Mouse (Mus musculus) spleen, adult 2 months (tissue): Measurements from ENCODE around the gene Mgrn1. TPM values are rescaled to one million over a fixed set of nuclear protein-coding genes. Genes with fewer than 3 reads are reported as not detected.

Experiments used
- DNase-seq, 2 experiments: peaks; one replicate each; pipeline versions ENCODE4 v3.0.0 to v3.0.0-alpha.2; 2012 to 2021; ENCODE audit warnings: low spot score in 2 of 2, low read depth in 1 of 2
- H3K27ac ChIP-seq: fragments of 200-500 bp; 2 replicates; pipeline ENCODE4 v1.5.1; 2012; ENCODE audit warnings: low read length, inconsistent platforms; ENCODE audit not compliant: insufficient read depth
- H3K27me3 ChIP-seq: fragments of 200-500 bp; 2 replicates; pipeline ENCODE4 v1.6.1; 2012; ENCODE audit warnings: mild to moderate bottlenecking, moderate library complexity, low read length, inconsistent platforms; ENCODE audit not compliant: control insufficient read depth, insufficient read depth
- H3K36me3 ChIP-seq: fragments of 200-500 bp; 2 replicates; pipeline ENCODE4 v1.6.1; 2012; ENCODE audit warnings: mild to moderate bottlenecking, low read length, inconsistent platforms; ENCODE audit not compliant: control insufficient read depth, insufficient read depth
- H3K4me1 ChIP-seq: fragments of 200-500 bp; 2 replicates; pipeline ENCODE4 v1.6.1; 2011; ENCODE audit warnings: inconsistent platforms; ENCODE audit not compliant: control insufficient read depth, insufficient read depth, insufficient read length
- H3K4me3 ChIP-seq: fragments of 200-500 bp; 2 replicates; pipeline ENCODE4 v1.5.1; 2011; ENCODE audit warnings: mild to moderate bottlenecking, inconsistent platforms; ENCODE audit not compliant: insufficient read depth, insufficient read length; ENCODE audit errors: extremely low read depth
- CTCF ChIP-seq: fragments of 200-500 bp; IDR thresholded peaks from 2 replicates; pipeline ENCODE4 v1.5.1; 2011; ENCODE audit warnings: mild to moderate bottlenecking, inconsistent platforms; ENCODE audit not compliant: insufficient read depth, insufficient read length, insufficient replicate concordance; ENCODE audit errors: extremely low read depth
- POLR2A ChIP-seq: fragments of 200-500 bp; IDR thresholded peaks from 2 replicates; pipeline ENCODE4 v1.6.1; 2011; ENCODE audit warnings: low read depth, low read length, inconsistent platforms
- WGBS: fragments of 180-500 bp; shearing (Covaris S2); methylation state at CpG from one replicate; pipeline ENCODE4 v1.1.7; 2018; 5-methylcytosine and 5-hydroxymethylcytosine counted together
- polyA plus RNA-seq: library from polyadenylated mRNA; depleted of rRNA; stranded (reverse); fragments of >200 nt; gene quantifications from 2 replicates; pipeline ENCODE4 v1.2.3, GENCODE M21; 2012; rRNA removed

Gene Mgrn1
- polyA plus RNA-seq, 1 experiment, result 103 TPM

DNA sequence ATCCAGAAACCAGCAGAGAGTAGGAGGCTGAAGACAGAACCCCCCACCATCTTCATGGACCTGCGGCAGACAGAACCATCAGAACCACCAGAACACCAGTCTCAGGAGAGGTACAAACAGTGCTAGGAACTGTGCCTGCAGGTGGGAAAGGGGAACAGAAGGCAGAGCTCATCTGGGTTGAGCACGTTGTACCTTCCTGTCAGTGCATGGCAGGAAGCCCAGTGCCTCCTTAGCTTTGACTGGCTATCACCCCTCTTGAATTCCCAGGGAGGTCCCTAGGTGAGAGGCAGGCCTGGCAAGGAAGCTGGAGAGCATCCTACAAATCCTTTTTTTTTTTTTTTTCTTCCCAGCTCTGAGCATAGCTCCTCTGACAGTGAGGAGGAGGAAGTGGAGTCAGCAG, 90.1 kb downstream of the Mgrn1 start:
- 59% methylated on average over 2 of the region's 2 CpGs for WGBS
- no peak overlapping the region for H3K4me3 ChIP-seq
- H3K4me1 ChIP-seq, result peaks cover 3% of the 10 kb centered on the region; the same call in 1 of the 2 replicates
- no peaks in the 10 kb centered on the region for H3K27me3 ChIP-seq
- no peak for DNase-seq
- H3K27ac ChIP-seq, result no peak overlapping the region
- no peak for TF ChIP-seq POLR2A
- TF ChIP-seq CTCF, result no peak
- H3K36me3 ChIP-seq, result no peaks in the 10 kb centered on the region

DNA sequence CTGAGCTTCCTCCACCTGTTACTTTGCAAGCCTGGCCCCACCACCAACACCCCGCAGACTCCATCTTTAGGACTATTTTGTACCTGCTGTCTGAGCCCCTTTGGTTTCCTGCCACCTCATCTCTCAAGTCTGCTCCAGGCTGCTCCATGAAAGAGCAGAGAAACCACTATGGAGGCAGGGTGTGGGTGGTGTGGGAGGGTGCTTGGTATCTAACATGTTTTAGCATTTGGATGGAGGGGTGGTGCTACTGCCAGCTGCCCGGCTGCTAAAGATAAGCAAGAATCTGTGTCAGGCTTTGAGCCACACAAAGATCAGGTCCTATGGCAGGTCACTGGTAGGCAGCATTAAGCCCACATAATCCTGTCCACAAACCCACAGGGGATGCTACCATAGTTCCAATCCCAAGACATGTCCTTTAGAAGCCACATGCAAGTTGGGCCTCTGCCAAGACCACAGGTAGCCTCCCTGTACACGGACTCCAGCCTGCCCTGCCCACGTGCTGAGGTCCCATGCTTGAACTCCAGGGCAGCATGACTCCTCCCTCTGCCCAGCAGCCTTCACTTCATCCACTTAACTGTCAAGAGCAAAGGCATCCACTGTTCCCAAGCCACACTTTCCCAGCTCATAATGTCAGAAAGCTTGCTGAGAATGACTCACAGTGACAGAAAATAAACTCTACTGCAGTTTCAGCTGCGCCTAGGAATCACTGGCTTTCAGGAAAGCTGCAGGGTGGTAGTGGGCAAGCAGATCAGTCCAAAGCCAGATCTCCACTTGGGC, 92.4 kb downstream of the Mgrn1 start:
- Histone ChIP-seq H3K4me3 (no peak overlapping the region), H3K36me3 (no peaks in the 10 kb centered on the region), H3K27ac (no peak overlapping the region), H3K27me3 (no peaks in the 10 kb centered on the region), H3K4me1 (no peaks in the 10 kb centered on the region)
- WGBS, result 63% methylated on average over 5 of the region's 5 CpGs
- no peak for DNase-seq
- TF ChIP-seq POLR2A (no peak), CTCF (no peak)

DNA sequence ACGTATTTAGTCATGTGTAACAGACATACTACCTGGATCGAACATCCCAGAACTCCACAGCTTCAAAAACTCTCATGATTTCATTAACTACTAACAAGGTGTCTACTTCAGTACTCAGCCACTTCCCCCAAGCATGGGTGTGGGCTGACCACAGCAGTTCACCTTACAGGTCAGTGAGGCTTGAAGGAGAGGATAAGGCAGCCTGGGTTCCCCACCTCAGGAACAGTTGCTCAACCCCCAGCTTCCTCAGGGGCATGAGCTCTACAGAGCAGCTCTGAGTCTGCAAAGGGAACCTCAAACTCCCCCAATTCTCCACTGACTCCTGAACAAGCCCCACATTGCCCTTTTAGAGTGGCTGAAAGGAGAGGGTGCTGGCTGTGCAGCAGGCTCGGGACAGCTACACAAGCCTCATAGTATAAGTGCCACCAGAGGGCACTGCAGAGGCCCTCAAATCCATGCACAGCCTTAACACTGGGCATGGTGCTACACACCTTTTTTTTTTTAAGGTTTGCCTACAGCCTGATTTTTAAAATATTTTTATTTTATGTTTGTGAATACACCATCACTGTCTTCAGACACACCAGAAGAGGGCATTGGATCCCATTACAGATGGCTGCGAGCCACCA, 93.8 kb downstream of the Mgrn1 start:
- H3K36me3 ChIP-seq, result no peaks in the 10 kb centered on the region
- H3K4me1 ChIP-seq, result no peaks in the 10 kb centered on the region
- DNase-seq, result peak in 1 of 2 experiments; percentile 26
- H3K27me3 ChIP-seq, result no peaks in the 10 kb centered on the region
- no peak overlapping the region for H3K4me3 ChIP-seq
- TF ChIP-seq CTCF (peak; percentile 43; the same call in 1 of the 2 replicates), POLR2A (no peak)
- 68% methylated on average over 4 of the region's 4 CpGs for WGBS
- H3K27ac ChIP-seq, result no peak overlapping the region

DNA sequence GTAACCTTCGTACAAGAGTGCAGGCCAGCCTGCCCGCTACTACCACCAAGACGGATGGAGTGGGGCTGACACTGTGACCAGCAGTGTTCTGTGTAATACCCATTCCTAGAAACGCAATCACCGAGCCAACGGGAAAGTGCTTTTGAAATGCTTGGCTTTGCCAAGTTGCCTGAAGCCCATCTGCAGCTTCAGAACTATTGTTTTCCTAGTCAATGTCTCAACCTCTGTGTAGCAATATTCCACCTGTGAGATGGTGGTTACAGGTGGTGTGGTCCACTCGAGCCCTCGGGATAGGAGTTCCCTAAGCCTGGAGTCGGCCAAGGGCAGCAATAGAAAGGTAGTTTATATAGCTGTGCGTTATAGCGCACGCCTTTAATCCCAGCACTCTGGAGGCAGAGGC, 98.7 kb downstream of the Mgrn1 start:
- no peak for TF ChIP-seq POLR2A
- TF ChIP-seq CTCF, result no peak
- WGBS, result 93% methylated on average over 12 of the region's 12 CpGs
- no peaks in the 10 kb centered on the region for H3K4me1 ChIP-seq
- H3K36me3 ChIP-seq, result no peaks in the 10 kb centered on the region
- no peak for DNase-seq
- no peaks in the 10 kb centered on the region for H3K27me3 ChIP-seq
- H3K4me3 ChIP-seq, result no peak overlapping the region
- H3K27ac ChIP-seq, result no peak overlapping the region

Other genes with a start within 250 kb of the Mgrn1 start
- gene Vasn, start 246.3 kb upstream of the Mgrn1 start, polyA plus RNA-seq, result 23.6 and 31.3 TPM in 2 replicates
- gene Dnaja3, start 246.3 kb upstream of the Mgrn1 start, polyA plus RNA-seq, result 11.0 and 12.1 TPM in 2 replicates
- gene Coro7, start 206.5 kb upstream of the Mgrn1 start, polyA plus RNA-seq, result 150 and 191 TPM in 2 replicates
- 8.7 and 9.4 TPM in 2 replicates for gene Nmral1, start 166.9 kb upstream of the Mgrn1 start, polyA plus RNA-seq
- gene Hmox2, start 159.9 kb upstream of the Mgrn1 start, polyA plus RNA-seq, result 17.2 and 19.8 TPM in 2 replicates
- gene Cdip1, start 96.0 kb upstream of the Mgrn1 start, polyA plus RNA-seq, result 40.4 and 55.2 TPM in 2 replicates
- not detected in 2 replicates for gene 4930562C15Rik, start 50.8 kb upstream of the Mgrn1 start, polyA plus RNA-seq
- 65.6 and 67.6 TPM in 2 replicates for gene Ubald1, start 5.9 kb upstream of the Mgrn1 start, polyA plus RNA-seq
- gene Nudt16l1, start 52.5 kb downstream of the Mgrn1 start, polyA plus RNA-seq, result 70.3 and 78.4 TPM in 2 replicates
- 51.5 and 56.3 TPM in 2 replicates for gene Anks3, start 78.0 kb downstream of the Mgrn1 start, polyA plus RNA-seq
- not detected in 2 replicates for gene Sept12, start 111.6 kb downstream of the Mgrn1 start, polyA plus RNA-seq
- 1.4 and 1.8 TPM in 2 replicates for gene Smim22, start 121.0 kb downstream of the Mgrn1 start, polyA plus RNA-seq
- gene Rogdi, start 127.3 kb downstream of the Mgrn1 start, polyA plus RNA-seq, result 229 and 300 TPM in 2 replicates
- 43.9 and 45.5 TPM in 2 replicates for gene Glyr1, start 163.6 kb downstream of the Mgrn1 start, polyA plus RNA-seq
- 31.2 and 40.3 TPM in 2 replicates for gene Ubn1, start 163.8 kb downstream of the Mgrn1 start, polyA plus RNA-seq
- 0.75 and 0.88 TPM in 2 replicates for gene Ppl, start 246.2 kb downstream of the Mgrn1 start, polyA plus RNA-seq